Mouse (Mus musculus): ENCODE data around the gene Prkcb. TPM values are rescaled to one million over a fixed set of nuclear protein-coding genes. Genes with fewer than 3 reads are reported as not detected.

Gene Prkcb
- polyA plus RNA-seq, 1 experiment from 2014 or later, result 5.6 TPM

DNA sequence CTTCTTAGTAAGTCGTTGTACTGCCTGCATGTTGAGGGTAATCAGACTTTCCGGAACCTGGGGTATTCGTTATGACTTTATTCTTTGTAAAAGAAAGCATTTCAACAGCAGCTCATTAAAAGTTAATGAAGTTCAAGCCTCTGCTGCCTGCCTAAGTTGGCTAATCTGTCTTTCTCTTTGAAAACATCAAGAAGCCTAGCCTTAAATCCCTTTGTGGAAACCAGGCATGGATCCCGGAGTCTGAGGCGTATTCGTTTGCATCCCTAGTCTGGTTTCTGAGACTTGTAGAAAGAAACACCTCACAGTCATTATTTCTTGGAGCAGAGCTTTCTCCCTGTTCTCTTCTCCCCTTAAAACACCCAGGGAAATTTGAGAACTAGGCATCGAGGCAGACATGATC is 90.7 kb downstream of the Prkcb start:
- Histone ChIP-seq H3K27ac (no peak overlapping the region), H3K4me2 (replicated peaks) (no peak overlapping the region), H3K36me3 (no peaks in the 10 kb centered on the region), H3K27me3 (no peaks in the 10 kb centered on the region), H3K4me1 (peaks cover 7% of the 10 kb centered on the region; the same call in 1 of the 2 replicates), H3K9ac (no peak overlapping the region), H3K4me3 (no peak overlapping the region), H3K9me3 (no peaks in the 10 kb centered on the region)
- 63% methylated on average over 7 of the region's 7 CpGs for WGBS
- no peak for ATAC-seq (ENCODE audit: insufficient number of reproducible peaks, insufficient read depth, low FRiP score, low TSS enrichment)

DNA sequence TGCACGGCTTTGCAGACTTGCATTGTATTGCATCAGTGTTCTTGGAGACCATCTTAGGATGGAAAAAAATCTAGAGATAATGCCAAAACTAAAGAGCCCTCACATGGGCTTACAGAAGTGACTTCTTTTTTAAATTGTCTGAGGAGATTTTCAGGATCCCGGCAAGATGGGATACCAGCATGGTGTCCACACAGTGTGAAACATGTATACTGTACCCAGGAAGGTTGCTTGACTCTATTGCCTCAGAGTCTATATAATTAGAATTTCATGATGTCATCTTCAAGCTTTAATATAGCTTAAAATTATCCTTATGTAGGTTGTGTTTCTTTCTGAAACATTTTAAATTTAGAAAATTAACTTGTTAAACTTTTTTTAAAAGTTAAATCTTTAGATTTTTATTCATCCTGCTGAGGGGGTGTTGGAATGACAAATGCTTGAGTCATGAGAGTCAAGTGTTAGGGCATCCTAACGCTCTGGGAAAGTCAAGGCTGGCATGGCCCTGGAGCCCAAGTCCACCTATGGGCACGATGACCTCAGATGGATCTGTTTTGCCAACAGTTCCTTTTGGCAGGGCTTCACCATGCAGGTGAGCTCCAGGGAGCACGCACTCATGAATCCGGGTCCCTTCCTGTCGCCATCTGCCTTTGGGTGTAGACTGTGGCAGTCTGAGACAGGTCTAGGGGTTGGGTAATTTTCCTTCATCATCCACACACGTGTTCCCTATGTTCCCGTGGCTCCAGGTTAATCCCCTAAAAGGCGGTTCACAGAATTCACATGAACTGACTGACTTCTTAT is 92.0 kb downstream of the Prkcb start:
- Histone ChIP-seq H3K27me3 (no peaks in the 10 kb centered on the region), H3K4me2 (replicated peaks) (no peak overlapping the region), H3K9ac (no peak overlapping the region), H3K4me3 (no peak overlapping the region), H3K36me3 (no peaks in the 10 kb centered on the region), H3K4me1 (peaks cover 7% of the 10 kb centered on the region; the same call in 1 of the 2 replicates), H3K9me3 (no peaks in the 10 kb centered on the region), H3K27ac (no peak overlapping the region)
- WGBS, result 89% methylated on average over 10 of the region's 10 CpGs
- ATAC-seq (ENCODE audit: insufficient number of reproducible peaks, insufficient read depth, low FRiP score, low TSS enrichment), result no peak

- no peak for ATAC-seq (ENCODE audit: insufficient number of reproducible peaks, insufficient read depth, low FRiP score, low TSS enrichment)
- H3K4me3 ChIP-seq, result no peak overlapping the region
- no peaks in the 10 kb centered on the region for H3K27me3 ChIP-seq
- no peak overlapping the region for H3K27ac ChIP-seq
- no peak overlapping the region for H3K9ac ChIP-seq
- WGBS, result 55% methylated on average over 10 of the region's 10 CpGs
- no peaks in the 10 kb centered on the region for H3K9me3 ChIP-seq
- H3K36me3 ChIP-seq, result no peaks in the 10 kb centered on the region
- H3K4me1 ChIP-seq, result peaks cover 7% of the 10 kb centered on the region; the same call in 1 of the 2 replicates
- H3K4me2 ChIP-seq (replicated peaks), result no peak overlapping the region
These were observed 93.0 kb downstream of the Prkcb start for GRCm38 (mm10) chr7:122381560-122381959.

- 67% methylated on average over 2 of the region's 2 CpGs for WGBS
These were observed 94.7 kb downstream of the Prkcb start for GRCm38 (mm10) chr7:122383260-122383659.

GRCm38 (mm10) chr7:122384891-122385290 is 96.3 kb downstream of the Prkcb start:
- Histone ChIP-seq H3K4me3 (no peak overlapping the region), H3K4me1 (peaks cover 3% of the 10 kb centered on the region; the same call in 1 of the 2 replicates), H3K9me3 (no peaks in the 10 kb centered on the region), H3K9ac (no peak overlapping the region), H3K27ac (no peak overlapping the region), H3K4me2 (replicated peaks) (no peak overlapping the region), H3K36me3 (no peaks in the 10 kb centered on the region), H3K27me3 (no peaks in the 10 kb centered on the region)
- no peak for ATAC-seq (ENCODE audit: insufficient number of reproducible peaks, insufficient read depth, low FRiP score, low TSS enrichment)
- WGBS, result 81% methylated on average over 8 of the region's 8 CpGs

More at GRCm38 (mm10) chr7:122383260-122383659, 94.7 kb downstream of the Prkcb start:
- Histone ChIP-seq H3K4me2 (replicated peaks) (no peak overlapping the region), H3K27ac (no peak overlapping the region), H3K4me3 (no peak overlapping the region), H3K9ac (no peak overlapping the region), H3K9me3 (no peaks in the 10 kb centered on the region), H3K4me1 (peaks cover 7% of the 10 kb centered on the region; the same call in 1 of the 2 replicates), H3K36me3 (no peaks in the 10 kb centered on the region), H3K27me3 (no peaks in the 10 kb centered on the region)
- ATAC-seq (ENCODE audit: insufficient number of reproducible peaks, insufficient read depth, low FRiP score, low TSS enrichment), result no peak

DNA sequence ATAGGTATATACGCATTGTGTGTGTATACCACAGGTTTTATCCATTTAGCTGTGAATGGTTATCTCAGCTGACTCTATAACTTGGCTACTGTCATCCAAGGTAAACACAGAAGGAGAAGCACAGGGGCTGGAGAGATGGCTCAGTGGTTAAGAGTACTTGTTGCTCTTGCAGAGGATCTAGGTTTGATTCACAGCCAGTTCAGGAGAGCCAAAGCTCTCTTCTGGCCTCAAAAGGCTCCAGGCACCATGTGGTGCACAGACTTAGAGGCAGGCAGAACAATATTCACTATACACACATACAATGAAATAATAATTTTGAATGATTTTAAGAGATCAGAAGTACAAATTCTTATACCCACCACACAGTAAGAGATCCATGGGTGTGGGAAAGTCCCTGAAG is 98.0 kb downstream of the Prkcb start:
- H3K27me3 ChIP-seq, result no peaks in the 10 kb centered on the region
- no peaks in the 10 kb centered on the region for H3K36me3 ChIP-seq
- ATAC-seq (ENCODE audit: insufficient number of reproducible peaks, insufficient read depth, low FRiP score, low TSS enrichment), result no peak
- no peak overlapping the region for H3K9ac ChIP-seq
- no peak overlapping the region for H3K4me2 ChIP-seq (replicated peaks)
- H3K9me3 ChIP-seq, result no peaks in the 10 kb centered on the region
- no peak overlapping the region for H3K27ac ChIP-seq
- no peak overlapping the region for H3K4me3 ChIP-seq
- H3K4me1 ChIP-seq, result peaks cover 3% of the 10 kb centered on the region; the same call in 1 of the 2 replicates
- WGBS, result 86% methylated on average over 1 of the region's 1 CpGs

DNA sequence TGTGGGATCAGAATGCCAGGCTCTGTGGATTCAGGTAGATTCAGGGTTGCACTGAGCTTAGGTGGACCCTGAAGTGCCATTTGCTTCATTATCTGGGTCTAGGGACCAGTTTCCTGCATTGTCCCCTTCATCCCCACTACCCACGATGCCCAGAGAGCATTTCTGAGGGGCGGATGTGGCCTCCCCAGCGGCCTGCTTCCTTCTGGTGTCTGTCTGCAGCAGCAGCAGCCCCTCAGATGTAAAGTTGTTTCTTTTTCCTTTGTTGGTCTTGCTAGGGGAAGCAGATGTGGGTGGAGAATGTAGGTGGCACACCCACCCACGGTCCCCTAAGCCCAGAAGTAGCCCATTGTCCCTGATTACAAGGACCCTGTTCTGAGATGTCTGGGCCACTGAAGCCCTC is 99.3 kb downstream of the Prkcb start:
- H3K9me3 ChIP-seq, result no peaks in the 10 kb centered on the region
- H3K4me2 ChIP-seq (replicated peaks), result no peak overlapping the region
- ATAC-seq (ENCODE audit: insufficient number of reproducible peaks, insufficient read depth, low FRiP score, low TSS enrichment), result no peak
- H3K9ac ChIP-seq, result no peak overlapping the region
- no peaks in the 10 kb centered on the region for H3K36me3 ChIP-seq
- H3K27me3 ChIP-seq, result no peaks in the 10 kb centered on the region
- peaks cover 3% of the 10 kb centered on the region; the same call in 1 of the 2 replicates for H3K4me1 ChIP-seq
- WGBS, result 71% methylated on average over 4 of the region's 4 CpGs
- 0 out of 2 replicates have a peak overlapping the region, but pooled peaks have one; percentile 1 for H3K27ac ChIP-seq
- H3K4me3 ChIP-seq, result no peak overlapping the region

DNA sequence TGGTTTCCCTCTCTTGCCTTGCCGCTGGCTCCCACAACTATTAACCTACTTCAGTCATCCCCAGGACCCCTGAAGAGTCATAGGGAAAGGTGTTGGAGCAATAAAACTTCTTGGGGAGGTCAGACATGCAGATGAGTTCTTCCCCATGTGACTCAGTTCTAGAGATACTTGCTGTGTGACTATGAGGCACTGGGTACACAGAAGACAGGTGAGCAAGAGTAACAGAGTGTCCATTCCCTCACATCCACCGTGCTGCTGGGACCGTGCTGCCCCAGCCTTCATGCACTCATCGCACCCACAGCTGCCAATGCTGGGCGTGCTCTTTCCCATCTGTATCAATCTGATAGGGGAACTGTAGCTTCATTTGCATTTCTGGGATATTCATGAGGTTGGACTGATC is 100.3 kb downstream of the Prkcb start:
- Histone ChIP-seq H3K9me3 (no peaks in the 10 kb centered on the region), H3K27me3 (no peaks in the 10 kb centered on the region), H3K4me3 (no peak overlapping the region), H3K27ac (no peak overlapping the region), H3K36me3 (no peaks in the 10 kb centered on the region), H3K4me1 (peaks cover 3% of the 10 kb centered on the region; the same call in 1 of the 2 replicates), H3K4me2 (replicated peaks) (no peak overlapping the region), H3K9ac (no peak overlapping the region)
- WGBS, result 89% methylated on average over 5 of the region's 5 CpGs
- ATAC-seq (ENCODE audit: insufficient number of reproducible peaks, insufficient read depth, low FRiP score, low TSS enrichment), result no peak

GRCm38 (mm10) chr7:122389633-122390032 is 101.1 kb downstream of the Prkcb start:
- no peak overlapping the region for H3K4me3 ChIP-seq
- peaks cover 3% of the 10 kb centered on the region; the same call in 1 of the 2 replicates for H3K4me1 ChIP-seq
- H3K27me3 ChIP-seq, result no peaks in the 10 kb centered on the region
- no peak overlapping the region for H3K4me2 ChIP-seq (replicated peaks)
- 0 out of 2 replicates have a peak overlapping the region, but pooled peaks have one; percentile 2 for H3K9ac ChIP-seq
- H3K27ac ChIP-seq, result no peak overlapping the region
- ATAC-seq (ENCODE audit: insufficient number of reproducible peaks, insufficient read depth, low FRiP score, low TSS enrichment), result no peak
- no peaks in the 10 kb centered on the region for H3K9me3 ChIP-seq
- no peaks in the 10 kb centered on the region for H3K36me3 ChIP-seq
- 32% methylated on average over 6 of the region's 6 CpGs for WGBS

GRCm38 (mm10) chr7:122390200-122390599 is 101.6 kb downstream of the Prkcb start:
- H3K9ac ChIP-seq, result no peak overlapping the region
- no peak for ATAC-seq (ENCODE audit: insufficient number of reproducible peaks, insufficient read depth, low FRiP score, low TSS enrichment)
- H3K4me2 ChIP-seq (replicated peaks), result no peak overlapping the region
- H3K36me3 ChIP-seq, result no peaks in the 10 kb centered on the region
- H3K27ac ChIP-seq, result no peak overlapping the region
- H3K27me3 ChIP-seq, result no peaks in the 10 kb centered on the region
- WGBS, result 71% methylated on average over 5 of the region's 5 CpGs
- no peak overlapping the region for H3K4me3 ChIP-seq
- H3K9me3 ChIP-seq, result no peaks in the 10 kb centered on the region
- H3K4me1 ChIP-seq, result peaks cover 3% of the 10 kb centered on the region; the same call in 1 of the 2 replicates

DNA sequence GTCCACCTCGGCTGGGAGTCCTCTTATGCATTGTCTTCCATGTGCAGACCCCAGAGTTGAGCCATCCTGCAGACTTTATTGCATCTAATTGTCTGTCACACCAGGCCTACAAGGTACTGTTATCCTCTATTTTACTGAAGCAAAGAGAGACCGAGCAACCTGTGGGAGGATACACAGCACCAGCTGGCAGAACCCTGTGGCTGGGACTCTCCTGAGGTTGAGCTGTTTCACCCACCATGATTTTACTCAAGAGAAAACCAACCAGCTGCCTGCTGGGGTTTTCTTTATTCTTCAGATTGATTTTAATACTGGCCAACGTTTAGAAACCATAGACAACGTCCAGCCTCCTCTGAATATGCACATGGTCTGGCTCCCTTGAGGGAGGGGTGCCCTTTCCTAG is 102.1 kb downstream of the Prkcb start:
- WGBS, result 77% methylated on average over 4 of the region's 4 CpGs

DNA sequence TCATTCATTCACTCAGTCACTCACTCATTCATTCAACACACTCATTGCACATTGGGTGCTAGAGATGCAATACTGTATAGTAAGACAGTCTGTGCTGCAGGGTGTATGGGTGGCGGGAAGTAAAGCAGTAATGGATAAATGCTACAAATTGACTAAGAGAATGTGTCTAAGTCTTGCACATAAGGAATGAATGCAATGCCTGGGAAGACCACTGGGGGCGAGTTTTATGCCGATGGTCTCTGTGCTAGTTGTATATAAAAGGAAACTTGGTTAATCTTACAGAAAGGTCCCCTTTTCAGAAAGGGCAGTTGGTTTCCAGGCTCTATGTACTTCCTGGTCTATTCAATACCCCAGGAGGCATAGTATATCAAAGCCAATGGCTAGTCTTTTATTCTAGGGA is 102.8 kb downstream of the Prkcb start:
- Histone ChIP-seq H3K9ac (no peak overlapping the region), H3K9me3 (no peaks in the 10 kb centered on the region), H3K27ac (no peak overlapping the region), H3K4me1 (peaks cover 3% of the 10 kb centered on the region; the same call in 1 of the 2 replicates), H3K4me2 (replicated peaks) (no peak overlapping the region), H3K36me3 (no peaks in the 10 kb centered on the region), H3K4me3 (no peak overlapping the region), H3K27me3 (no peaks in the 10 kb centered on the region)
- no peak for ATAC-seq (ENCODE audit: insufficient number of reproducible peaks, insufficient read depth, low FRiP score, low TSS enrichment)
- 68% methylated on average over 3 of the region's 3 CpGs for WGBS

More for the DNA sequence above, 102.1 kb downstream of the Prkcb start:
- no peak overlapping the region for H3K27ac ChIP-seq
- H3K9ac ChIP-seq, result no peak overlapping the region
- ATAC-seq (ENCODE audit: insufficient number of reproducible peaks, insufficient read depth, low FRiP score, low TSS enrichment), result no peak
- peaks cover 3% of the 10 kb centered on the region; the same call in 1 of the 2 replicates for H3K4me1 ChIP-seq
- H3K36me3 ChIP-seq, result no peaks in the 10 kb centered on the region
- no peak overlapping the region for H3K4me2 ChIP-seq (replicated peaks)
- H3K27me3 ChIP-seq, result no peaks in the 10 kb centered on the region
- H3K4me3 ChIP-seq, result no peak overlapping the region
- no peaks in the 10 kb centered on the region for H3K9me3 ChIP-seq

All from embryonic facial prominence, embryonic 12.5 days (tissue).